Mouse (Mus musculus) kidney, adult 8-10 months (tissue): ENCODE data around the gene Vmn1r101.
"Not testable (repeated sequence)": the region's sequence is repeated elsewhere in the genome, so short reads cannot be mapped to it uniquely, and the experiment has no call there.

Source experiments
- DNase-seq, 2 experiments: peaks; one replicate each; pipeline ENCODE4 v3.0.0; 2022

Vmn1r101 gene

GRCm38 (mm10) chr7:20442493-20442892, at the start of gene Vmn1r101:
Vmn1r101 (minus strand) TSS chr7:20442593.
- DNase-seq, result not testable (repeated sequence)

GRCm38 (mm10) chr7:20474825-20475224, 32.4 kb upstream of the Vmn1r101 start, which contains the start of gene Gm10670:
Gm10670 (minus strand) TSS chr7:20474925.
- DNase-seq, result not testable (repeated sequence)

DNA sequence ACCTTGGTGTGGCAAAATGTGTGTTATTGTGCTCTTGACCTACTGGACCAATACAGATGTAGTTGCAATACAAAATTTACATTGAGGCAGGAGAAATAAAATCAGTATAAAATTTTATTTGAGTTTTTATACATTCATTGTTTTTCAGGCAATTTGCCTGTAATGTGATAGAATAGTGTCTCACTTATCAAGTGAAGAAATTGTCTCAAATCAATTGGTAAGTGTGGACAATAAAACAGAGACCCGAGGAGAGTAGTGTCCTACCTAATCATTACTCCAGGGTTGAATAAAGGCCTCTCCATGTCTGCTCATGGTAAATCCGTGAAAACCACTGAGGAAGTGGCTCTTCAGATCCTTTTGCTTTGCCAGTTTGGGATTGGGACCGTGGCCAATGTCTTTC, 24.8 kb downstream of the Vmn1r101 start, which contains the start of gene Vmn1r100:
Gene Vmn1r100, plus strand, starts transcription at position 301 of the 400 bp plus-strand sequence.
- not testable (repeated sequence) for DNase-seq
